Mouse (Mus musculus): ENCODE measurements around the gene Gm29644.
"Not testable (repeated sequence)": the region's sequence is repeated elsewhere in the genome, so short reads cannot be mapped to it uniquely, and the experiment has no call there.

Gm29644 gene

GRCm38 (mm10) chrY:70303187-70303586 lies at the start of gene Gm29644, which contains the start of gene Gm29423:
Gm29644 (minus strand) TSS chrY:70303343.
Gm29423 (minus strand) TSS chrY:70303287.
- in situ Hi-C loops (cut with MboI; ENCODE audit: low pct_unique_long_range_greater_than_20kb in 1 of 2, low sequenced_read_pairs in 2 of 2, unreplicated experiment in 1 of 2), result not testable (repeated sequence)

DNA sequence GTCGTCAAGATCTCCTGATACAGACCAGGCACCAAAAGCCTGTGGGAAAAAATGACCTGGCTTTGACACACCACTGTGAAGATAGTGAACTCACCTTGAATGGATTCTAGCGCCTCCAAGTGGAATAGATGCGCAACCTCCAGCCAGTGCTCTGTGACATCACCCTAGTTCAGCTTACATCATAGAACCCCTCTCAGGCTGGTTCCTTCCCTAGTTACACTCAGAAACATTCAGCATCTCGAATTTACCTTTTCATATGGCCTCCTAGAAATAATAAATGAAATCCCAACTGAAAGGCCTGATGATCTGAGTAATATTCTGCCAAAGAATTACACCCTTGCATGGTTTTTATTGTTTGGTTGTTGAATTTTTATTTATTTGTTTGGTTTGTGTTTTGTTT lies 29.6 kb downstream of the Gm29644 start, which contains the start of gene Gm21118:
Gene Gm21118 (minus strand): TSS at position 101 of the 400 bp plus-strand sequence.
- in situ Hi-C loops (cut with MboI; ENCODE audit: low pct_unique_long_range_greater_than_20kb in 1 of 2, low sequenced_read_pairs in 2 of 2, unreplicated experiment in 1 of 2), result not testable (repeated sequence)
